Mouse (Mus musculus): ENCODE measurements at regions not wholly inside any gene's neighbourhood (a gene's known extent, or its start where the extent isn't known, plus 50 kb on each side); places are given as distances from the start of the nearest gene placed in this dataset.

DNA sequence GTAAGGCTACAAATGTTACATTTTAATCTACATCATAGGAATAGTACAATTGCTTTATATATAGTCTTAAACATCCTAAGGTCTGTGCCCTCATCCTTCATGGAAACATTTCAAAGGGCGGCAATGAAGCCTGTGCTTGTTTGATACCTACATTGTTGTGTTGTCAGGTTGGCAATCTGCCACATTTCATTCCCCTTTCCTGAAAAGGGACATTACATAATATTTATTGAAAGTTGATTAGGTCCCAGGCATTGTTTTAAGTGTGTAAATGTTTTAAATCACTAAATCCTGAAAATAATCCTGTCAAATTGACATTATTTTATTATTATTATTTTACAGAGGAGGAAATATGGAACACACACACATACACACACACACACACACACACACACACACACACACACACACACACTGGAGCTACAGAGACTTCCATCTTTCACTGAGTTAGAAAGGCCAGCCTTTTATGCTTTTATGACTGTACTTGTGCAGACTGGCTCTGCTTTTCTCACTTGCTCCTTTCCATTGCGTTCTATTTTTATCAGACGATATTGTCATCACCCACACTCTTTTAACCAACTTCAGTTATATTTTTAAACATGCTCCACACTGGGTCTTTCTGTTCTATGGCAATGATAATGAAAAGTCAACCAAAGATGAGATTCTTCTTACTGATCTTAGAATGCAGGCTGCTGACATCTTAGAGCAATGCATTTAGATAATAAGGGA lies 153.8 kb upstream of the Asb5 start:
- Histone ChIP-seq H3K27ac (ENCODE audit: low read depth, low read length) (no peak overlapping the region), H3K4me2 (replicated peaks; ENCODE audit: low read depth) (no peak overlapping the region), H3K9me3 (ENCODE audit: control insufficient read depth) (no peaks in the 10 kb centered on the region), H3K4me3 (ENCODE audit: low read depth, low read length) (no peak overlapping the region), H3K27me3 (replicated peaks; ENCODE audit: control insufficient read depth, insufficient read depth, low read length) (no peaks in the 10 kb centered on the region), H3K4me1 (replicated peaks; ENCODE audit: control insufficient read depth, insufficient read depth, low read length) (no peaks in the 10 kb centered on the region), H3K36me3 (ENCODE audit: control insufficient read depth, insufficient read depth) (no peaks in the 10 kb centered on the region), H3K9ac (ENCODE audit: low read depth, low read length) (no peak overlapping the region)
- 74% methylated on average over 3 of the region's 3 CpGs for WGBS
- ATAC-seq = no peak
- no peak for TF ChIP-seq CTCF (IDR thresholded peaks at IDR 0.05; ENCODE audit: low read depth)

DNA sequence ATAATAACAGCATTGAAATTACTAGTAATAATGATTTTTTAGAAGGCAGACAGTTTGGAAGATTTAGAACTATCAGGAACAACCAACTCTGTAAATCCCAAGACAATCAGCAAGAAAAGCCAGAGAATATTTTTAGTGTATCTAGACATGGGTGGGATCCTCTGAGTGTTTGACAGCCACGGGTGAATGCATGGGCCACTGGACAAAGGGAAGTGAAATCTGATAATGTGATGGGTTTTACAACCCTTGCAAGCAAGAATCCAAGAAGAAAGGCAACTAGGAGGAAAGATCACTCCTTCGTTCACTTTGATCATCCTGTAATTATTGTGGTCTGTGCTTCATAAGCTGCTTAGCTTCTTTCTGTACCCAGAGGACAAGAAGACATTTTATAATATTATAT lies 149.2 kb upstream of the Asb5 start:
- Histone ChIP-seq H3K4me3 (ENCODE audit: low read depth, low read length) (no peak overlapping the region), H3K9me3 (ENCODE audit: control insufficient read depth) (no peaks in the 10 kb centered on the region), H3K27me3 (replicated peaks; ENCODE audit: control insufficient read depth, insufficient read depth, low read length) (no peaks in the 10 kb centered on the region), H3K9ac (ENCODE audit: low read depth, low read length) (no peak overlapping the region), H3K36me3 (ENCODE audit: control insufficient read depth, insufficient read depth) (no peaks in the 10 kb centered on the region), H3K4me1 (replicated peaks; ENCODE audit: control insufficient read depth, insufficient read depth, low read length) (no peaks in the 10 kb centered on the region), H3K4me2 (replicated peaks; ENCODE audit: low read depth) (no peak overlapping the region), H3K27ac (ENCODE audit: low read depth, low read length) (no peak overlapping the region)
- no peak for TF ChIP-seq CTCF (IDR thresholded peaks at IDR 0.05; ENCODE audit: low read depth)
- WGBS = 42% methylated on average over 2 of the region's 2 CpGs
- no peak for ATAC-seq

DNA sequence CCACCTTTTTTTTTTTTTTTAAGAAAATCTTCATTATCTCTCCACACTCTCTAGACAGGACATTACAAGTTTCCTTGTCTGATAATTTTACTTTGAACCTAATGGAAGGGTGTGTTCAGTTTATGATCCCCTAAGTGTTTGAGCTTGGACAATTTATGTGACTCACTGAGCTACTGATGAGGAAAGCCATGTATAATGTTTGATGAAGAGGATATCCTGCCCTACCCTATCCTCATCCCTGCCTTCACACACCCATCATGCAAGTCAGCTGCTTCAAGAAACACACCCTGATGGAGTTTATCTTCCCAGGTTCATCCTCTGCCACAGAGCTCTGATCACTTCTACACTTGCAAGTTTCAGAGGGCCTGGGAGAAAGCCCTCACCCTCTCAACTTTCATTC lies 136.5 kb upstream of the Asb5 start:
- Histone ChIP-seq H3K36me3 (ENCODE audit: control insufficient read depth, insufficient read depth) (no peaks in the 10 kb centered on the region), H3K4me3 (ENCODE audit: low read depth, low read length) (no peak overlapping the region), H3K4me2 (replicated peaks; ENCODE audit: low read depth) (no peak overlapping the region), H3K27ac (ENCODE audit: low read depth, low read length) (no peak overlapping the region), H3K27me3 (replicated peaks; ENCODE audit: control insufficient read depth, insufficient read depth, low read length) (no peaks in the 10 kb centered on the region), H3K9me3 (ENCODE audit: control insufficient read depth) (no peaks in the 10 kb centered on the region), H3K9ac (ENCODE audit: low read depth, low read length) (no peak overlapping the region), H3K4me1 (replicated peaks; ENCODE audit: control insufficient read depth, insufficient read depth, low read length) (no peaks in the 10 kb centered on the region)
- TF ChIP-seq CTCF (IDR thresholded peaks at IDR 0.05; ENCODE audit: low read depth) = no peak
- ATAC-seq = no peak

DNA sequence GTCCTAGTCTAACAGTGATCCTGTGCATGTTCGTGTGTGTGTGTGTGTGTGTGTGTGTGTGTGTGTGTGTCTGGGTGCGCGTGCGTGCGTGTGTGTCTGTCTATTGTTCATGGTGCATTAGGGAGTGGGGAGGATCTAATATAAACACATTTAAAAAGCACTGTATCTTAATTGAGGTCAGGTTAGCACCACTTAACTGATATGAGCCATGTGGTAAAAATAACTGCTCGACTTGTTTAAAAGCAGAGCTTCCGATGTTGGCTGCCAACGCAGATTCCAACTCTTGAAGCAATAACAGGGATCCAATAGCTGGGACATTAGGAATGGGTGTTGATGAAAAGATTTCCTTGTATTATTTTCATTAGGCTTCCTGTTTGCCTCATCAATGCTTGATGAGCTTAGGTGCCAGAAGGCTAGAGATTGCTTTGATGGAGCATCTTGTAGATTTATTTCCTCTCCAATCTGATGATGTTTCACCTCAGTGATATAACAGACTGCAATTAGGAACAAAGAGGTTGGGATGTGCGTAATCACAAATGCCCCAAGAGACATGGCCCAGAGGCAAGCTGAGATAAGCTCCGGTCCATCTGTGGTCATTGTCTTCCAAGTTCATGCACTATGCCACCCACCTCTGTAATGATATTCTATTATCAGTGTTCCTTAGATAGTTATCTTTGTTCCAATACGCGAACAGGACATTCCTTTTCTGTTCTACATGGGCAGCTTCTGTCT lies 135.7 kb upstream of the Asb5 start:
- H3K9ac ChIP-seq (ENCODE audit: low read depth, low read length) = no peak overlapping the region
- no peak overlapping the region for H3K4me2 ChIP-seq (replicated peaks; ENCODE audit: low read depth)
- H3K9me3 ChIP-seq (ENCODE audit: control insufficient read depth) = no peaks in the 10 kb centered on the region
- no peaks in the 10 kb centered on the region for H3K27me3 ChIP-seq (replicated peaks; ENCODE audit: control insufficient read depth, insufficient read depth, low read length)
- ATAC-seq = no peak
- no peak overlapping the region for H3K4me3 ChIP-seq (ENCODE audit: low read depth, low read length)
- no peak for TF ChIP-seq CTCF (IDR thresholded peaks at IDR 0.05; ENCODE audit: low read depth)
- no peaks in the 10 kb centered on the region for H3K36me3 ChIP-seq (ENCODE audit: control insufficient read depth, insufficient read depth)
- WGBS = 62% methylated on average over 12 of the region's 12 CpGs
- H3K27ac ChIP-seq (ENCODE audit: low read depth, low read length) = no peak overlapping the region
- no peaks in the 10 kb centered on the region for H3K4me1 ChIP-seq (replicated peaks; ENCODE audit: control insufficient read depth, insufficient read depth, low read length)

DNA sequence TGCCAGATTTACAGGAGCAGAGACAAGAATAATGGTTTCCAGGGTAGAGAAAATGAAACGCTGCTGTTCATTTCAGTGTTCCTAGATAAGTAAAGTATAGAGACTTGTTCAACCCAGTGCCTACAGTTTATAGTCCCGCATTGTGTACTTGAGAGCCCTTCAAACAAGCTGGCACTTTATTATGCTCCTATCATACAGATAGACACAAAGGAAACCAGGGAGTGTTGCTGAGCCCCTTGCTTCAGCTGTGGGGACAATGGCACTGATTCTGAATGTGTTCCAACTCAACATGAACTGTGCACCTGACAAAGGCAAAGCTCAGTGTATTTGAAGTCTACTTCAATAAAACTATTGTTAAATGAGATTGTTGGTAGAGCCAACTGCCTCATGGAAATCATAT lies 123.7 kb upstream of the Asb5 start:
- 83% methylated on average over 2 of the region's 2 CpGs for WGBS
- H3K9me3 ChIP-seq (ENCODE audit: control insufficient read depth) = no peaks in the 10 kb centered on the region
- H3K27ac ChIP-seq (ENCODE audit: low read depth, low read length) = no peak overlapping the region

DNA sequence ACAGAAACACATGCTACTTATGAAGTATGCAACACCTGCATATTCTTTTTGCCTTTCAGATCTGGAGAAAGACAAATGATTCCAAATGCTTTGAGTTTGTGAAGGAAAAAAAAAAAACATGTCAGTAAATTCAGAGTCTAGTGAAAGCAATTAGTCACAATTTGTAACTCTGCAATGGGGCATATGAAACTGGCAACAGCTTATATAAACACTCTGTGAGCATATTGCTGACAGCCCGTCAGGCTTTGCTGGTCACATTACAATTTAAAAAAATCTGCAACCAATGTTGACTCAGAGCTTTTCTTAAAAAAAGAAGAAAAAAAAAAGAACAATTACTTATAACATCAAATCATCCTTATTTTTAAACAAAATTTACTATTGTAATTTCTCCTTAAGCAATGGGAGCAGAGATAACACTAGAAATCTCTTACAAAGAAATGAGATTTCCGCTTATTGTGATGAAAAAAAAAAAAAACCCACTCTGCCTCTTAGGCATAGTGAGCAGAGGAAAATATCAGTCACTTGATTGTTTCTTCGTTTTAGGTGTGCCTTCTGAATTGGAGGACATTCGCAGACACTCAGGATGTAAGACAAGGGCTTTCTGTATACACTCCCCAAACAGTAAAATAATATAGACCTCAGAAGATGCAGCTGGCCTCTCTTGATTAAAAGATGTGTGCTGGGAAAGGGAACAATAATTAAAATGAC lies 115.1 kb upstream of the Asb5 start:
- Histone ChIP-seq H3K4me3 (ENCODE audit: low read depth, low read length) (no peak overlapping the region), H3K4me2 (replicated peaks; ENCODE audit: low read depth) (no peak overlapping the region), H3K27me3 (replicated peaks; ENCODE audit: control insufficient read depth, insufficient read depth, low read length) (no peaks in the 10 kb centered on the region), H3K4me1 (replicated peaks; ENCODE audit: control insufficient read depth, insufficient read depth, low read length) (no peaks in the 10 kb centered on the region), H3K27ac (ENCODE audit: low read depth, low read length) (no peak overlapping the region), H3K9ac (ENCODE audit: low read depth, low read length) (no peak overlapping the region), H3K9me3 (ENCODE audit: control insufficient read depth) (no peaks in the 10 kb centered on the region), H3K36me3 (ENCODE audit: control insufficient read depth, insufficient read depth) (no peaks in the 10 kb centered on the region)
- WGBS = 67% methylated on average over 4 of the region's 4 CpGs
- no peak for ATAC-seq
- TF ChIP-seq CTCF (IDR thresholded peaks at IDR 0.05; ENCODE audit: low read depth) = no peak

More for the DNA sequence above, 123.7 kb upstream of the Asb5 start:
- TF ChIP-seq CTCF (IDR thresholded peaks at IDR 0.05; ENCODE audit: low read depth) = no peak
- no peak for ATAC-seq
- Histone ChIP-seq H3K9ac (ENCODE audit: low read depth, low read length) (no peak overlapping the region), H3K4me3 (ENCODE audit: low read depth, low read length) (no peak overlapping the region), H3K27me3 (replicated peaks; ENCODE audit: control insufficient read depth, insufficient read depth, low read length) (no peaks in the 10 kb centered on the region), H3K36me3 (ENCODE audit: control insufficient read depth, insufficient read depth) (no peaks in the 10 kb centered on the region), H3K4me2 (replicated peaks; ENCODE audit: low read depth) (no peak overlapping the region), H3K4me1 (replicated peaks; ENCODE audit: control insufficient read depth, insufficient read depth, low read length) (no peaks in the 10 kb centered on the region)

Data from intestine, postnatal 0 days (tissue).